Mouse (Mus musculus): Measurements from ENCODE around the gene Rbmy. TPM values are rescaled to one million over a fixed set of nuclear protein-coding genes. Genes with fewer than 3 reads are reported as not detected.
"Not testable (repeated sequence)": the region's sequence is repeated elsewhere in the genome, so short reads cannot be mapped to it uniquely, and the experiment has no call there.

Rbmy gene
- total RNA-seq (2014; rRNA removed) (not detected in 2 replicates), polyA plus RNA-seq (2015; fragmentation: Nextera tagmentation; extraction: Ambion mirVana) (not detected in 2 replicates)

- H3K27me3 ChIP-seq (ENCODE audit: insufficient read depth, low read length); ATAC-seq; H3K9me3 ChIP-seq (ENCODE audit: low read length); DNase-seq; H3K4me2 ChIP-seq (ENCODE audit: low read depth); H3K4me3 ChIP-seq (ENCODE audit: low read depth, low read length); H3K36me3 ChIP-seq (ENCODE audit: insufficient read depth); H3K4me1 ChIP-seq (ENCODE audit: insufficient read depth); H3K9ac ChIP-seq; H3K27ac ChIP-seq (ENCODE audit: low read depth, low read length): not testable (repeated sequence)
- whole genome bisulfite sequencing: no CpG with 5 or more reads among the region's 9 CpGs
Observed at GRCm38 (mm10) chrY:2830380-2830779, at the start of gene Rbmy, which contains the start of gene Gm10256. Gene Rbmy (plus strand): TSS chrY:2830680. Gene Gm10256 (plus strand): TSS chrY:2830699.

GRCm38 (mm10) chrY:2796105-2796504 is 34.4 kb upstream of the Rbmy start, which contains the start of gene Gm4064:
Gene Gm4064 (minus strand): TSS chrY:2796205.
- WGBS: no CpG with 5 or more reads among the region's 8 CpGs
- H3K9ac ChIP-seq; H3K4me3 ChIP-seq (ENCODE audit: low read depth, low read length); ATAC-seq; H3K4me2 ChIP-seq (ENCODE audit: low read depth); H3K9me3 ChIP-seq (ENCODE audit: low read length); H3K36me3 ChIP-seq (ENCODE audit: insufficient read depth); H3K27ac ChIP-seq (ENCODE audit: low read depth, low read length); H3K27me3 ChIP-seq (ENCODE audit: insufficient read depth, low read length); DNase-seq; H3K4me1 ChIP-seq (ENCODE audit: insufficient read depth): not testable (repeated sequence)

Other genes with a start within 250 kb of the Rbmy start
- not detected in 2 replicates for gene H2al2c, start 231.6 kb upstream of the Rbmy start, total RNA-seq (2014; rRNA removed)
- not detected in 2 replicates for gene H2al2c, start 231.6 kb upstream of the Rbmy start, polyA plus RNA-seq (2015; fragmentation: Nextera tagmentation; extraction: Ambion mirVana)
- gene Sry, start 167.0 kb upstream of the Rbmy start, total RNA-seq (2014; rRNA removed): not detected in 2 replicates
- not detected in 2 replicates for gene Sry, start 167.0 kb upstream of the Rbmy start, polyA plus RNA-seq (2015; fragmentation: Nextera tagmentation; extraction: Ambion mirVana)
- not detected in 2 replicates for gene H2al2b, start 110.0 kb upstream of the Rbmy start, total RNA-seq (2014; rRNA removed)
- gene H2al2b, start 110.0 kb upstream of the Rbmy start, polyA plus RNA-seq (2015; fragmentation: Nextera tagmentation; extraction: Ambion mirVana): not detected in 2 replicates
- not detected in 2 replicates for gene Gm4064, start 34.5 kb upstream of the Rbmy start, total RNA-seq (2014; rRNA removed)
- gene Gm4064, start 34.5 kb upstream of the Rbmy start, polyA plus RNA-seq (2015; fragmentation: Nextera tagmentation; extraction: Ambion mirVana): not detected in 2 replicates
- gene Gm10256, start within 50 bp of the Rbmy start, total RNA-seq (2014; rRNA removed): not detected in 2 replicates
- gene Gm10256, start within 50 bp of the Rbmy start, polyA plus RNA-seq (2015; fragmentation: Nextera tagmentation; extraction: Ambion mirVana): not detected in 2 replicates
- gene Gm10352, start 70.3 kb downstream of the Rbmy start, total RNA-seq (2014; rRNA removed): not detected in 2 replicates
- not detected in 2 replicates for gene Gm10352, start 70.3 kb downstream of the Rbmy start, polyA plus RNA-seq (2015; fragmentation: Nextera tagmentation; extraction: Ambion mirVana)
- gene Gm29289, start 101.9 kb downstream of the Rbmy start, total RNA-seq (2014; rRNA removed): not detected in 2 replicates
- not detected in 2 replicates for gene Gm29289, start 101.9 kb downstream of the Rbmy start, polyA plus RNA-seq (2015; fragmentation: Nextera tagmentation; extraction: Ambion mirVana)